Mouse (Mus musculus): ENCODE data around the gene Sarm1.
A peak's percentile ranks its signal among the peaks of the same experiment; 100 is the strongest.

Sarm1 gene

GRCm38 (mm10) chr11:78512025-78512957, 14.7 kb upstream of the Sarm1 start, which contains the start of the genes Tmem199 and Poldip2:
Gene Tmem199 (minus strand): TSS chr11:78512172.
Gene Poldip2 (plus strand): TSS chr11:78512193.
- peak; percentile 72 to 82 for DNase-seq (ENCODE audit: low spot score in 2 of 2)

DNA sequence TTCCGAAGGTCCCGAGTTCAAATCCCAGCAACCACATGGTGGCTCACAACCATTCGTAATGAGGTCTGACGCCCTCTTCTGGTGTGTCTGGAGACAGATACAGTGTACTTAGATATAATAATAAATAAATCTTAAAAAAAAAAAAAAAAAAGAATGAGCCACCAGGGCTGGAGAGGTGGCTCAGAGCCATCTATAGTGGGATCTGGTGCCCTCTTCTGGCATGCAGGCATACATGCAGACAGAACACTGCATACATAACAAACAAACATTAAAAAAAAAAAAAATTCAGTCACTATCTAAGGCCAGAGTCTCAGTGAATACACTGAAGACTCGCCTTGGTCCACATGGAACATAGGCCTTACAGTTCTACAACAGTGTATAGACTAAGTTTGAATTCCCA, 11.6 kb upstream of the Sarm1 start:
- no peak for DNase-seq (ENCODE audit: low spot score in 2 of 2)

DNA sequence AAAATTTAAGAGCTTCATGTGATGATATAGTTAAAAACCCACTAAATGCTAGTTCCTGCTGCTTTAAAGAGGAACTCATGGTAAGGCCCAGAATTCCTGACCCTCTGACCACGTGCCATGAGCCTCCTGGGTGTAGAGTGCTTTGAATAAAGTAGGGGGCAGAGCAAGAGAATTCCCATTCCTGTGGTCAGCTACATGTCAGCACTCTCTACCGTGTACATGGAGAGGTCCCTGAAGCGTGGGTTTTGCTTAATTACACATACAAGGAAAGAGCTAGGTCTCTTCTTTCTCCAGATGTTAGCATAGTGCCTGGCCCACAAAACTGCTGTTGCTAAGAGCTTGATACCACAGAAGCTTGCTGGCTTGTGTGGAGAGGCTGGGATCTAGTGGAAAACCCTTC, 7.9 kb upstream of the Sarm1 start:
- DNase-seq (ENCODE audit: low spot score in 2 of 2): no peak

DNA sequence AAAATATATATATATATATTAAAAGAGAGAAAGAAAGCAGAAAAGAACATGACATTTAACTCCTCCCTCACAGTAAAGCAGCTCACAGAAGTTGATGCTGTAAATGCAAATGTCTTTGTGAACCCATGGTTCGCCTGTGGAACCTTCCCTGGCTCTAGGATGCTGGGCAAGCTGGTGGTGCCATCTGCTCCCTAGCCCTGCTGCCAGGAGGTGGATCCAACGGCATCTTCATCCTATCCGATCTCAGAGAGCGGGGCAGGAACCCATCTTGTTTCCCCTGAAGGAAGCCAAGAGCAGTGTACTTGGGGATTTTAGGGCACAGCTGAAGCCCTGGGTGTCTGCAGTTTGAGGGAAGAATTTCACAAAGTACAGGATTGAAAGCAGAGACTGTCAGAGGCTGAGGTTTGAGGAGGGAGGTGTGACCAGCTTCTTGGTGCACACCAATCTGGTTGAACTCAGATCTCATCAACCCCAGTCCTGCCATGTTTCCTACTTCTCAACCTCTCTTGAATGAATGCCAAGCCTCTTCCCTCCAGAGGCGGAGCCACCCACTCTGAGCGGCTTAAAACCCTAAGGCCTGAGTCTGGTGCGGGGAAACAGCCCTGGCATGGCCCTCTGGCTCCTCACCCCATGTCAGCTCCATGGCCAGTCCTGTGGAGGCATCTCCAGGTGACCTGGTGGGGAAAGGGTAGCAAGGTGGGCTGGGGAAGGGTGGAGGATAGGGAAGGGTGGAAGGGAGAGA, 5.5 kb upstream of the Sarm1 start, which contains the start of gene Sebox:
Gene Sebox, plus strand, starts transcription at position 539 of the 742 bp plus-strand sequence.
- no peak for DNase-seq (ENCODE audit: low spot score in 2 of 2)

DNA sequence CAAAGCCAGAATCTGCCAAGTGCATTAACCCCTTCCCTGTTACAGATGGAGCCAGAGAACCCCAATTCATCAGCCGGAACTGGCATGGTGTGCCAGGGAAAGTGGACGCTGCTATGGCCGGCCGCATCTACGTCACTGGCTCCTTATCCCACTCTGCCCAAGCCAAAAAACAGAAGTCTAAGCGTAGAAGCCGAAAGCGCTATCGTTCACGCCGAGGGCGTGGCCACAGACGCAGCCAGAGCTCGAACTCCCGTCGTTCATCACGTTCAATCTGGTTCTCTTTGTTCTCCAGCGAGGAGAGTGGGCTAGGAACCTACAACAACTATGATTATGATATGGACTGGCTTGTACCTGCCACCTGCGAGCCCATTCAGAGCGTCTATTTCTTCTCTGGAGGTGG, 4.0 kb upstream of the Sarm1 start:
- DNase-seq (ENCODE audit: low spot score in 2 of 2): no peak

DNA sequence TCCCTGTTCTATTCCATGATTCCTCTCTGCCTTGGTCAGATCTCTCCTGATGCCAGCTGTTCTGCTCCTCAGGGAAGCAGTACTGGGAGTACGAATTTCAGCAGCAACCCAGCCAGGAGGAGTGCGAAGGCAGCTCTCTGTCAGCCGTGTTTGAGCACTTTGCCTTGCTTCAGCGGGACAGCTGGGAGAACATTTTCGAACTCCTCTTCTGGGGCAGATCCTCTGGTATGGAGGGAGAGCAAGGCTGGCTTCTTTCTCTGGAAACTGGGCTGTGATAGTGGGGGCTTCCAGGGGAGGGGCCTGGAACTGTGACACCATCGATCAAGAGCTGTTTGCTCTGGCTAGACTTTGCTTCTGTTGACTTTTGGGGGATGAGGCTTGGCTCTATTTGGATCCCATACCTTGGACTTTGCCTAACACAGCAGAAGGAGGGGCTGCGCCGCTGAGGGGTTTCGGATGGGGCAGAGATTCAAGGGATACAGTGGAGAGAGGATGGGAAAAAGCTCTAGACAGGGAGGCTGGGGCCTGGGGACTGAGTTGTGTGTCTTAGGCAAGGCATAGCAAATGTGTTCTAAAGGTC, 3.2 kb upstream of the Sarm1 start:
- no peak for DNase-seq (ENCODE audit: low spot score in 2 of 2)

DNA sequence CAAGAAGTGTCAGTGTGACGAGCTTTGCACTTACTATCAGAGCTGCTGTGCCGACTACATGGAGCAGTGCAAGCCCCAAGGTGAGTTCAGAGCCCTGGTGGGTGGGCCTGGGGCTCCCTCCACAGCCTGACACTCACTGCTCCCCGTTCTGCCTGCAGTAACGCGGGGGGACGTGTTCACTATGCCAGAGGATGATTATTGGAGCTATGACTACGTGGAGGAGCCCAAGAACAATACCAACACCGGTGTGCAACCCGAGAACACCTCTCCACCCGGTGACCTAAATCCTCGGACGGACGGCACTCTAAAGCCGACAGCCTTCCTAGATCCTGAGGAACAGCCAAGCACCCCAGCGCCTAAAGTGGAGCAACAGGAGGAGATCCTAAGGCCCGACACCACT, 2.0 kb upstream of the Sarm1 start:
- DNase-seq (ENCODE audit: low spot score in 2 of 2): no peak

- DNase-seq (ENCODE audit: low spot score in 2 of 2): no peak
Observed at GRCm38 (mm10) chr11:78499004-78499403, 1.4 kb upstream of the Sarm1 start, which contains the start of gene Vtn. Gene Vtn (plus strand): TSS chr11:78499091.

GRCm38 (mm10) chr11:78497071-78497541, 448 bp downstream of the Sarm1 start:
- peak in 1 of 2 experiments; percentile 28 for DNase-seq (ENCODE audit: low spot score in 2 of 2)

GRCm38 (mm10) chr11:78495904-78496303, 1.6 kb downstream of the Sarm1 start:
- DNase-seq (ENCODE audit: low spot score in 2 of 2): no peak

DNA sequence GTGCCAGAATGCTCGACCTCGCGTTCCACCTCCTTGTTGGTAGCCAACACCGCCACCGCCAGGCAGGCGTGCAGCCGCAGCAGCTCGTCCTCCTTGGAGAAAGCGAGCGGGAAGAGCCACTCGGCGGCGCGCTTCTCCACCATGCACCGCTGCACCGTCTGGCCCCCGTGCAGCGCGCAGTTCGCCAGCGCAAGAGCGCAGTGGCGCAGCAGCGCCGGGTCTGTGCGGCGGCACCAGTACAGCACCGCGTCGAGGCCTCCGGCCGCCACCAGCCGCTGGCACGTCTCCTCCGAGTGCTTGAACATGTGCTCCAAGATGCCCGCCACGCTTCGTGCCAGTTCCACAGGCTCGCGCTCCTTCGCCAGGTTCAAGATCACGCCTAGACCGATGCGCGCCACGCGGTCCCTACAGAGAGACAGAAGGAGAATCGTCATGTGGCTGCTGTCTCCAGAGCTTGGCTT, 6.7 kb downstream of the Sarm1 start:
- peak in 1 of 2 experiments; percentile 11 for DNase-seq (ENCODE audit: low spot score in 2 of 2)

DNA sequence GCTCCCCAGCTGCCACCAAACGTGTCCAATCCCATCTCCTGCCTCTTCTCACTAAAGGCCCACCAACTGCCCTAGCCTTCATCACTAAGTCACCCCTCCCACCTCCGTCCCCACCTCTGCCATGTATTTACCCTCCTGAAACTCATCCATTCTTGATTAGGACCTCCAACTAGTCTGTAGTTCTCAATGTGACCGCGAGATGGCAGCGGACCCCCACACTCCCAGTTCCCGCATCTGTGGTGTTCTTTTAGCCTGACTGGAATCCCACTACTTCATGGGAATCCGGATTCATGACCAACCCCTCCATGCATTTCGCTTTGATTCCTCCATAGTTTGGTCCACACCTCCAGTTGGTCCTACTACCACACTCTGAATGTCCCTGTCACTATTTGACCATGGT, 9.4 kb downstream of the Sarm1 start:
- peak in 1 of 2 experiments; percentile 50 for DNase-seq (ENCODE audit: low spot score in 2 of 2)

DNA sequence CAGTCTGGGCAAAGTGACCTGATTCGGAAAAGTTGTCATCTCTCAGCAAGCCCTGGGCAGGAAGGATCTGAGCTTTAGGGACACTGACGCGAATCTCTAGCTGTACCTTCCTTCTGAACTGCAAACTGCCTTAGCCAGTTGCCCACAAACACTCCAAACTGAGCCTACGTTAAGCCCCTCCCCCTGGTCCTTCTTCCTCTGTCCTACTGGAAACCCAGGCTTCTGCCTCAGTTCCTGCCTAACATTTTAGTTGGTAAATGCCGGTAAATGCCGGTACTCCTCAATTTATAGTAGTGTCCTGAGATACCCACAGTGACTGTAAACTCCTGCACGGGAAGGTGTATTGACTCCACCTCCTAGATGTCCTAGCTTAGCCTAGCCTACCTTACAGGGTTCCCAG, 13.9 kb downstream of the Sarm1 start:
- no peak for DNase-seq (ENCODE audit: low spot score in 2 of 2)

GRCm38 (mm10) chr11:78475289-78475688, 22.3 kb downstream of the Sarm1 start:
- no peak for DNase-seq (ENCODE audit: low spot score in 2 of 2)

- DNase-seq (ENCODE audit: low spot score in 2 of 2): no peak
Observed at GRCm38 (mm10) chr11:78471326-78472103, 26.0 kb downstream of the Sarm1 start.

- DNase-seq (ENCODE audit: low spot score in 2 of 2): no peak
Observed at GRCm38 (mm10) chr11:78467932-78468331, 29.6 kb downstream of the Sarm1 start.

GRCm38 (mm10) chr11:78467515-78467914, 30.0 kb downstream of the Sarm1 start:
- DNase-seq (ENCODE audit: low spot score in 2 of 2): no peak

- DNase-seq (ENCODE audit: low spot score in 2 of 2): no peak
Observed at GRCm38 (mm10) chr11:78466242-78466912, 31.2 kb downstream of the Sarm1 start.

DNA sequence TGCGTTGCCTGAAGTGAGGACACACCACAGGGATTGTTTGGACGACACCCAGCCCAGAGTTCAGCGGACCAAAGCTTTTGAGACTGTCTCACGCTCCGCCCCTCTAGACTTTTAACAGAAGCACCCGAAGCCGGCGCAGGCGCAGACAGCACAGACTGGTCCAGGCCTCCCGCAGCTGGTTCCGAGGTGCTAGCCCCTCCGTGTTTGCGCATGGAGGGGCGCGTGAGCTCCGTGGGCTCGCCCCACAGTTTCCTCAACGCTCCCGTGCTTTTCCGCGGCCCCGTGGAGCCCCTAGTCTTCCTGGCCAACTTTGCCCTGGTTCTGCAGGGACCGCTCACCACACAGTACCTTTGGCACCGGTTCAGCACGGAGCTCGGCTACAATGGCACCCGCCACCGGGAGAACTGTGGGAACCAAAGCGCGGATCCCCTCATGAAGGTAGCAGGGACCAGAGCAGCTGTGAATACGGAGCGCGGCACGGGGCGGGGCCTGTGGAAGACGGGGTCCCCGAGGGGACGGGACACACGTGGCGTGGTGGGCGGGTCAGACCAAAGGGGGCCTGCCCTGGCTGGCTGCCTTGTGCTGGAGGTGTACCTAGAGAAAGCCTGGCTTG, 31.9 kb downstream of the Sarm1 start, which contains the start of gene Slc46a1:
Gene Slc46a1, plus strand, starts transcription at position 130 of the 613 bp plus-strand sequence.
- DNase-seq (ENCODE audit: low spot score in 2 of 2): peak; percentile 71 to 74

- DNase-seq (ENCODE audit: low spot score in 2 of 2): no peak
Observed at GRCm38 (mm10) chr11:78465116-78465515, 32.4 kb downstream of the Sarm1 start.
